Mouse (Mus musculus) lung, adult 2 months (tissue): ENCODE measurements around the gene Dock8.

Experiments
- CTCF ChIP-seq: fragments of 200-500 bp; IDR thresholded peaks from 2 replicates; pipeline ENCODE4 v1.5.1; 2011; ENCODE audit warnings: mild to moderate bottlenecking, low read length, control low read depth; ENCODE audit not compliant: insufficient read depth
- POLR2A ChIP-seq: fragments of 200-500 bp; IDR thresholded peaks from 2 replicates; pipeline ENCODE4 v1.6.1; 2011; ENCODE audit warnings: low read depth, mild to moderate bottlenecking, control low read depth, low read length, borderline replicate concordance; ENCODE audit errors: extremely low read depth

- TF ChIP-seq CTCF (no peak), POLR2A (0 out of 2 replicates have a peak, but pooled peaks have one; percentile 10)
Measured at GRCm38 (mm10) chr19:25077636-25078035, 78.3 kb downstream of the Dock8 start.
